Mouse (Mus musculus) spleen, adult 10 weeks (tissue): ENCODE data around the gene Mr1. TPM values are rescaled to one million over a fixed set of nuclear protein-coding genes. Genes with fewer than 3 reads are reported as not detected.

Experiments used
- polyA plus RNA-seq: library from polyadenylated mRNA; stranded (reverse); fragments of 350-450 nt; fragmentation: Illumina TruSeq; extraction: RNeasy Lipid Tissue Mini Kit (QIAGEN cat#74804); gene quantifications from one replicate; pipeline ENCODE4 v1.2.3, GENCODE M21; 2015; ENCODE audit warnings: low replicate concordance; ENCODE audit not compliant: insufficient read depth

Gene Mr1
- polyA plus RNA-seq, result 19.5 TPM

GRCm38 (mm10) chr1:155146572-155146980, at the start of gene Mr1:
Mr1 (minus strand) TSS chr1:155146814.

GRCm38 (mm10) chr1:155158141-155158969, 11.7 kb upstream of the Mr1 start, which contains the start of gene Stx6:
Stx6 (plus strand) TSS chr1:155158715.

DNA sequence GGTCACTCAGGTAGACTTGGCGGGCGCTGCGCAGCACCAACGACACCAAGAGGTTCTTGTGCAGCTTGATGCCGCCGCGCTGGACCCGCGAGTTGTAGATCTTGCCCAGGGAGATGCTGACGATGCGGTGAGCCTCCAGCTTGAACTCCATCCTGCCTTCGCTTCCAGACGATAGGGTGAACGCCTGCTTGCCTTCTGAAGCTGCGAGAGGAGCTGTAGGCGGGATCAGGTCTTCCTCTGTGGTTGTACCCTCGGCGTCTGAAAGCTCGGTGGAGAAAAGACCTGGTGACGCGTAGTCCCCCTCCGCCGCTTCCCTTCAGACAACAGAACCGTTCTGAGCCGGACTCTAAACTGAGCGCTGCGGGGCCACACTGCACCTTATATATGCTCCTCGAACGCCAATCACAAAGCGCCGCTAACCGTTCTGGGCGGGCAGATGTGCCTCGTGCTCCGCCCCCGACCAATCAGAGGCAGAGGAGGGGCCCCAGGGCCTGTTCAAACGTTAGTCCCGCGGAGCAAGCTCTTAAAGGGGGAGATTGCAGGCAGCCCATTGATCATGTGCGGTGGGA, 47.2 kb downstream of the Mr1 start, which contains the start of gene Ier5:
Gene Ier5 (minus strand): TSS at position 357 of the 569 bp plus-strand sequence.

Other genes with a start within 250 kb of the Mr1 start
- gene Ier5, start 47.2 kb downstream of the Mr1 start, polyA plus RNA-seq, result 62.6 TPM
- gene Stx6, start 11.9 kb upstream of the Mr1 start, polyA plus RNA-seq, result 31.7 TPM
- 1.0 TPM for gene BC034090, start 97.6 kb upstream of the Mr1 start, polyA plus RNA-seq